Mouse (Mus musculus): ENCODE data around the gene Aph1a. TPM values are rescaled to one million over a fixed set of nuclear protein-coding genes. Genes with fewer than 3 reads are reported as not detected.
"Not testable (repeated sequence)": the region's sequence is repeated elsewhere in the genome, so short reads cannot be mapped to it uniquely, and the experiment has no call there.

The Aph1a gene
- polyA plus RNA-seq, 1 experiment = 96.2 TPM

- no peak for DNase-seq (ENCODE audit: low spot score)
Measured at GRCm38 (mm10) chr3:95887596-95887995, 6.2 kb upstream of the Aph1a start.

DNA sequence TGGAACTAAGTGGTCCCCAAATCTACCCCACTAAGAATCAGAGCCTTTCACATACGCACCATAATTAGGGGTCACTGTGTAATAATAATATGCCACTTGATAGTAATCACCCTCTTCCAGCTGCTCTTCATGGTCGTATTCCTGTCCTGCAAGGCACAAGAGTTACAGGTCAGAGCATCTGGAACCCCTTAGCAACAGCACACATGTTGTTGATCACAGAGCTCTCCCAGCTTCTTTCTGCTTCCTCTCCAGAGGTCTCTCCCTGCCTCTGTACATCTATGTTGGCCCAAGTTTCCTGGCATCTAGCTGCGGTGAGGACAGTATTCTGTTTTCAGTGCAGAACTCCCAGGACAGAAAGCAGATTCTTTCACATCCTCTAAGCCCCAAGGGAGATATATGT is 4.1 kb upstream of the Aph1a start:
- no peak for DNase-seq (ENCODE audit: low spot score)

DNA sequence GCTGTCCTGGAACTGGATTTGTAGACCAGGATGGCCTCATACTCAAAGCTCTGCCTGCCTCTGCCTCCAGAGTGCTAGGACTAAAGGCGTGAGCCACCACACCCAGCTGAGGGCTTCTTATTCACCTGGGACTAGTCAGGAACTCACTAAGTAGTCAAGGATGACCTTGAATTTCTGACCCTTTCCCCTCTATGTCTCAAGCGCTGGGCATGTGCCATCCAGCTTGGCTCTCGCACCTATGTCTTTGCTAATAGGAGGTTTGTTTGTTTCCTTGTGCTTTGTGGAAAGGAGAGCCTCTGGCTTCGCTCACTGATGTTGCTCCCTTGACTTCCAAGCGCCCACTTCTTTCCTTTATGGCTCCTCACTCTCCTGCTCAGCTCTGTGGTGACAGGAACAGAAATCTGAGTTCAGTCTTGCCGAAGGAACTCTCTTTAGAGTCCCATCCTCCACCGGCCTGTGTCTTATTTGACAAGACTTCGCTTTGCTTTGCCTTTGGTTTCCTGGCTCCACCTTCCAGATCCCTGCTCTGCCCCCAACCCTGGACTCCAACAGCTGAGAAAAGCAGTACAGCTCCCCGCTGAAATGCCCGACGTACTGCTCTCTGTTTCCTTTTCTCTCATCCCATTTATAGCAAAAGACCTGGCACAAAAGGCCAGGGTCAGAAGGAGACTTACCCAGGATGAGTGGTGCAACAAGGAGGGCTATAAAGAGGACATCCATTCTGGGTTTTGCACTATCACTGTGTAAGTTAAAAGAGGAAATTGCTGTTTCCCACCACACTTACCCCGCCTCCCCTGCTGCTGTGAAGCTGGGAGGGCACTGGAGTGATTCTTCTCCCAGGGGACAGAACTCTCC is 2.3 kb upstream of the Aph1a start, which contains the start of gene BC028528:
Gene BC028528, minus strand, starts transcription at position 795 of the 855 bp plus-strand sequence.
- DNase-seq (ENCODE audit: low spot score) = no peak

DNA sequence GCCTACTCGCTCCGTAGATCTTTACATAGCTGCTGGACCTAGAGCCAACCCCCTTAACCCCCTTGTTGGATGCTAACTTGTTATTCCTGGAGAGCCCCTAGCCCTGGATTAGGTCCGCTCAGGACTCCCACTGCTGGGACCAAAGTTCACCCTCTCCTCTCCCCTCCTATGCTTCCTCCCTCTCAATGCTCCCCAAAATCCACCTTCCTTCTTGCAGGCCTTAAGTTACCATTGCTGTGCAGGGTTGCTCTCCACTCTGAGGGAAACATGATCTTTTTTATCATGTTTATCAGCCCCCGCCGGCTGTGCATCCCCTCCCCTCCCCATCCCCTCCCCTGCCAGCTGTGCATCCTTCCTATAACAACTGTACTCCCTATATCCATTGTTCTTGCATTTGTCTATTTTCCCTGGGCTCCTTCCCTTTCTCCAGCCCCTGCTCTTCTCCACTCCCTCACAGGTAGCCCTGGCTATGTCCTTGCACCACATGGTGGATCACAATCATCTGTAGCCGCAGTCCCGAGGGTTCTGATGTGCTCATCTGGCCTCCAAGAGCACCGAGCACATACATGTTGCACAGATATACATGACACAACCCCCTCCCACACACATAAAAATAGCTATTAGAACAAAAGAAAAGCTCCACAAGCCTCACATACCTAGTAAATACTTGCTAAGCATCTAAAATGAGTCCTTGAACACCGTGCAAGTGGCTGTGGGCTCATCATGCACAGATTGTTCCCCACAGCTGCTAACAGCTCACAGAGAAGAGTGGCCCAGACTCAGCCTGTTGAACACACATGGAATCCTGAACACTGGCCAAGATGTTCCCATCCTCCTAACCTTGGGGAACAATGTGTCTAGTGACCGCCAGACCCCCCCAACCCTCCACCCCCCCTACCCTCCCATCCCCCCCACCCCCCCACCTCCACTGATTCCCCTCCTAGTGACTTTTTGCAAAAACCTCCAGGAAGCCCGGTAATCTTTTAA is 1.4 kb upstream of the Aph1a start:
- no peak for DNase-seq (ENCODE audit: low spot score)

DNA sequence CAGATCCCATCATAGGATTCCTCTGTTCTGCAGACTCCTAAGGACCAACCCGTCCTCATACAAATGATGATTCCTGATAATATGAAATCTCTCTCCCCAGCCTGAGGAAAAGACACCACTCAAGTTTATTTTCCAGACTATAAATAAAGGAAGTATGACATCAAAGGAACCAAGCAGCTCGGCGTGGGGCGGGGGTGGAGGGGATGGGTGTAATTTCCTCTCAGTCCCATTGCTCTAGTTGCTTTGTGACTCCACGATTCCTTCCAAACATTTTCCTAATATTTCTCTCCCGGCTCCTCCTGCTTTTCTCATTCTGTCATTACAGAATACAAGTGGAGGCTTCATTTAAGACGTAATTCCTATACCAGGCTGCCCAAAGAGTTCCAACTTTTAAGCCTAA is 643 bp upstream of the Aph1a start:
- no peak for DNase-seq (ENCODE audit: low spot score)

GRCm38 (mm10) chr3:95894317-95895160 is 770 bp downstream of the Aph1a start:
- no peak for DNase-seq (ENCODE audit: low spot score)

DNA sequence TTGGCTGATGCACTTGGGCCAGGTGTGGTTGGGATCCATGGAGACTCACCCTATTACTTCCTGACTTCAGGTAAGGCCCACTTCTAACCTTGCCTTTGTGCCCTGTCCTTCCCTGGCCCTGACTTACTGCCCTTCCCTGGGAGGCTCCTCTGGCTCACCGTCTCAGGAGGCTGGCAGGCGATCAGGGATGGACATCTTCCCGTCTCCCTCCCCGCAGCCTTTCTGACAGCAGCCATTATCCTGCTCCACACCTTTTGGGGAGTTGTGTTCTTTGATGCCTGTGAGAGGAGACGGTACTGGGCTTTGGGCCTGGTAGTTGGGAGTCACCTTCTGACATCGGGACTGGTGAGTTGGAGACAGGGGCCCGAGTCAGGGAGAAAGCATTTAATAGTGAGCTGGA is 1.7 kb downstream of the Aph1a start:
- not testable (repeated sequence) for DNase-seq (ENCODE audit: low spot score)

- DNase-seq (ENCODE audit: low spot score) = no peak
Measured at GRCm38 (mm10) chr3:95899800-95900524, 6.2 kb downstream of the Aph1a start.

DNA sequence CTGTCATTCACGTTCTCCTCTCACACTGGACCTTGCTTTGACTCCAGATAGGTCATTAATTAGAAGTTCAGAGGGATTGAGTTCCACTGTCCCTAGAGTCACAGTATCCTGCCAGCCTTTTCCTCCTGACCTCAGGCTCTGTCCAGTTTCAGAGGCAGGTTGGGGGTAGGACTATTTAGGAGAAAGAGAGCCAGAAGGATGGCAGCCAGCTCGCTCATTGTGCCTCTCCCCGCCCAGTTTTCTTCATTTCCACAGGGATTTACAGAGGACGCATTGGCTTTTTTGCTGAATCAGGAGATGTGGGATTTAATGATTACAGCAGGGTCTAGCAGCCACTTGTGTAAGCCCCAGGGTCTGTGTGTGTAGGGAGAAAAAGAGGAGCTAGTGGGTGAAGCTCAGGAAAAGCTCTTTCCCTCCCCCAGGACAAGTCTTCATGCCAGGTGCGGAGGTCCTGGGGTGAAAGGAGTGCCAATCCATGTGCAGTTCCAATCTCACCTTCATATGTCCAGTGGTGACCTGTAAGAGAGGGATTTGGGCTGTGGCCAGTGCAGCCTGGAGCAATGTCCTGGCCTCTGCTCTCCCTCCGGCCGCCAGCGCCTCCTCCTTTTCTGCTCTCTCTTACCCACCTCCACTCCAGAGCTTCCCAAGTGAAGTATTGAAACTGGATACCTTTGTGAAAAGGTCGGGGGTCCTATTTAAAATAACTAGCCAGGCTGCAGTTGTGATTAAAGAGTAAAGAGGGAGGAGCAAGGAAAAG is 8.0 kb downstream of the Aph1a start:
- no peak for DNase-seq (ENCODE audit: low spot score)

- no peak for DNase-seq (ENCODE audit: low spot score)
Measured at GRCm38 (mm10) chr3:95902373-95902625, 8.5 kb downstream of the Aph1a start.

- no peak for DNase-seq (ENCODE audit: low spot score)
Measured at GRCm38 (mm10) chr3:95902643-95903042, 8.9 kb downstream of the Aph1a start.

- DNase-seq (ENCODE audit: low spot score) = no peak
Measured at GRCm38 (mm10) chr3:95903753-95904502, 10.2 kb downstream of the Aph1a start.

DNA sequence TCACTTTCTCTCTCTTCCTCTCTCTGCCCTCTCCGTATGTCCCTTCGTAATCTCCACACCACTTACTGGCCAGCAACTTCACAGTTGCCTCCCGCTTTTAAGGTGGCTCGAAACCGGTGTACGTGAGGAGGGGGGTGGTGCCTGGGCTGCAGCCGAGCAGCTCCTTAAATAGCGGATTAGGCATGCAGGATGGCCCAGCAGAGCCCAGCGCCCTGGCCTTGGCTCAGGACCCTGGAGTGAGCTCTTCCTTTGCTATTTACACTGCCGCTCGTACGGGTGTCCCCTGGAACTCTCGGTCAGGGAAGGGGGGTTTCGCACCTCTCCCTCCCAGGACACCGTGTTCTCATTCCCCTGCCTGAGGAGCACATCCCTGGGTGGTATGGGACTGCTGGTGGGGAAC is 10.8 kb downstream of the Aph1a start, which contains the start of gene Car14:
Gene Car14, minus strand, starts transcription at position 124 of the 400 bp plus-strand sequence.
- DNase-seq (ENCODE audit: low spot score) = no peak

- no peak for DNase-seq (ENCODE audit: low spot score)
Measured at GRCm38 (mm10) chr3:95905146-95905939, 11.6 kb downstream of the Aph1a start.

- no peak for DNase-seq (ENCODE audit: low spot score)
Measured at GRCm38 (mm10) chr3:95905940-95906492, 12.2 kb downstream of the Aph1a start.

DNA sequence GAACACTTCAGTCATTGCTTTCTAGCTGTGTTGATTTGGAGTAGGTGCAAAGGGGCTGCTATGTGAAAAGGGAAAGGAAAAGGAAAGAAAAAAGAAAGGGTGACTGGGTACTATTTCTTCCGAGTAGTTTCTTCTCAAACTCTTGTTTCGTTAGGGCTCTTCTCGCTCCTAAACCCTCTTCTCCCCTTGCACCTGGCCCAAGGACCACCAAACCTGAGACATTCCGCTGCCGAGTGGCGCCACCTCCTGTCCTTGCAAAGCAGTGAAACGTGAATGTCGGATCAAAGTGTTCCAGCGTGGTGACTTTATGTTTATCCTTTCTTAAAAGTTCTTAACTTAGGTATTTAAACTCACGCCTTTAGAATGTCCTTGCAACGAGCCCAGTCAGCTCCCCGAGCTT is 13.1 kb downstream of the Aph1a start:
- DNase-seq (ENCODE audit: low spot score) = no peak

DNA sequence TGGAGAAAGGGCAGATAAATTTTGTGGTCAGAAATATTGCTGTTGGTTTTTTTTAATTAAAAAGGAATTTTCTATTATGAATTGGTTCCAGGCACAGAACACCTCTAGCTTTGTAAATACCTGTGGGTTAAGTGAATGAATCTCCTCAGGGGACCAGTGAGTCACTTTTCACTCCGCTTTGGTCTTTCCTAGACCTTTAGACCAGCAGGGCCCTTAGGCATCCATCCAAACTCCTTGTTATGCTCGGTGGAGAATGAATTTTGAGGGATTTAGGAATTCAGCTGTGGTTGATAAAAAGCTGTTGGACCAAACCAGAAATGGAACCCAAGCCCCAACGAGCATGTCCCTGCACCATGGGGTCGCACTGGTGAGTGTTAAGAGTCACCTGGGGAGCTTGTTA is 13.8 kb downstream of the Aph1a start:
- no peak for DNase-seq (ENCODE audit: low spot score)

DNA sequence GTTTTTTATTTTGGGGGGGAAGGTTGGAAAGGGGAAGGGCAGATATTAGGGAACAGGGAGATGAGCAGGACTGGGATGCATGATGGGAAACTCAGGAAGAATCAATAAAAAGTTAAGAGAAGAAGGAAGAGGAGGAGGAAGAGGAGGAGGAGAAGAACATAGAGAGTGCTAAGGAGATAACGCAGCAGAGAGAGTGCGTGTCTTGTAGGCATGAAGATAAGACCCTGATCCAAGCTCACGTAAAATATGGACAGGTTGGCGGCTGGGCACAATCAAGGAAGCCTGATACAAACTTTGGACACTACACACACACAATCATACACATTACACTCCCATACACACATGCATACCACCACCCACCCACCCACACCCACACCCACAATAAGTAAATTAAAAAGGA is 20.9 kb downstream of the Aph1a start:
- DNase-seq (ENCODE audit: low spot score) = no peak
